Mouse (Mus musculus): ENCODE results near the gene Prss44.

Prss44 gene

GRCm38 (mm10) chr9:110833021-110833420 is 19.2 kb downstream of the Prss44 start:
- DNase-seq (ENCODE audit: low read depth), result no peak

GRCm38 (mm10) chr9:110834411-110834810 is 20.6 kb downstream of the Prss44 start, which contains the start of gene Prss45:
Gene Prss45, plus strand, starts transcription at chr9:110834588.
- no peak for DNase-seq (ENCODE audit: low read depth)

- no peak for DNase-seq (ENCODE audit: low read depth)
Measured at GRCm38 (mm10) chr9:110834961-110835360, 21.2 kb downstream of the Prss44 start.

GRCm38 (mm10) chr9:110836112-110836511 is 22.3 kb downstream of the Prss44 start:
- no peak for DNase-seq (ENCODE audit: low read depth)

GRCm38 (mm10) chr9:110840905-110841304 is 27.1 kb downstream of the Prss44 start:
- no peak for DNase-seq (ENCODE audit: low read depth)

- peak; percentile 21 for DNase-seq (ENCODE audit: low read depth)
Measured at GRCm38 (mm10) chr9:110841438-110841837, 27.6 kb downstream of the Prss44 start.

GRCm38 (mm10) chr9:110844206-110844605 is 30.4 kb downstream of the Prss44 start, which contains the start of gene Prss46:
Gene Prss46, plus strand, starts transcription at chr9:110844506.
- DNase-seq (ENCODE audit: low read depth), result no peak

- DNase-seq (ENCODE audit: low read depth), result peak; percentile 63
Measured at GRCm38 (mm10) chr9:110849162-110849561, 35.4 kb downstream of the Prss44 start.

GRCm38 (mm10) chr9:110855903-110856302 is 42.1 kb downstream of the Prss44 start:
- no peak for DNase-seq (ENCODE audit: low read depth)

GRCm38 (mm10) chr9:110856920-110857319 is 43.1 kb downstream of the Prss44 start:
- no peak for DNase-seq (ENCODE audit: low read depth)

- no peak for DNase-seq (ENCODE audit: low read depth)
Measured at GRCm38 (mm10) chr9:110857781-110858472, 44.1 kb downstream of the Prss44 start, which contains the start of gene Prss50. Gene Prss50, plus strand, starts transcription at chr9:110857967.

GRCm38 (mm10) chr9:110858523-110858922 is 44.7 kb downstream of the Prss44 start:
- DNase-seq (ENCODE audit: low read depth), result no peak

GRCm38 (mm10) chr9:110858967-110859596 is 45.3 kb downstream of the Prss44 start:
- DNase-seq (ENCODE audit: low read depth), result no peak

- DNase-seq (ENCODE audit: low read depth), result peak; percentile 67
Measured at GRCm38 (mm10) chr9:110871030-110871429, 57.2 kb downstream of the Prss44 start.
